Mouse (Mus musculus): ENCODE measurements around the gene Pla2g4e. TPM values are rescaled to one million over a fixed set of nuclear protein-coding genes. Genes with fewer than 3 reads are reported as not detected.

Pla2g4e gene
- total and polyA plus RNA-seq, 3 experiments, result 0.05 TPM; not detected in 2

GRCm38 (mm10) chr2:120128611-120129051 is 116.5 kb downstream of the Pla2g4e start:
- peaks cover 76% of the 10 kb centered on the region for H3K36me3 ChIP-seq (replicated peaks)
- no peaks in the 10 kb centered on the region for H3K9me3 ChIP-seq (replicated peaks)
- H3K4me1 ChIP-seq (ENCODE audit: insufficient read depth, low read depth, low read length), result no peaks in the 10 kb centered on the region
- no peak for ATAC-seq (ENCODE audit: extremely low read depth, insufficient number of reproducible peaks, low FRiP score, poor library complexity, severe bottlenecking)
- no peak for TF ChIP-seq POLR2AphosphoS5 (IDR thresholded peaks at IDR 0.05; ENCODE audit: insufficient replicate concordance, low read depth, low read length)
- no peak for TF ChIP-seq CTCF (IDR thresholded peaks at IDR 0.05; ENCODE audit: low read depth, low read length)
- TF ChIP-seq GATA2 (IDR thresholded peaks at IDR 0.05; ENCODE audit: borderline replicate concordance, low read depth, low read length), result no peak
- TF ChIP-seq GATA1 (IDR thresholded peaks at IDR 0.05; ENCODE audit: borderline replicate concordance, low read length), result no peak
- no peak for TF ChIP-seq TAL1 (conservative IDR thresholded peaks at IDR 0.05; ENCODE audit: low read depth, low read length)
- H3K4me3 ChIP-seq (ENCODE audit: low read depth, low read length), result no peak overlapping the region
- H3K27me3 ChIP-seq (ENCODE audit: insufficient read depth, low read length), result no peaks in the 10 kb centered on the region
- DNase-seq (ENCODE audit: low spot score), result no peak

- no peak for DNase-seq (ENCODE audit: low spot score)
- Histone ChIP-seq H3K4me3 (ENCODE audit: low read depth, low read length) (no peak overlapping the region), H3K4me1 (ENCODE audit: insufficient read depth, low read depth, low read length) (no peaks in the 10 kb centered on the region), H3K9me3 (replicated peaks) (no peaks in the 10 kb centered on the region), H3K36me3 (replicated peaks) (peaks cover 72% of the 10 kb centered on the region), H3K27me3 (ENCODE audit: insufficient read depth, low read length) (no peaks in the 10 kb centered on the region)
- TF ChIP-seq POLR2AphosphoS5 (IDR thresholded peaks at IDR 0.05; ENCODE audit: insufficient replicate concordance, low read depth, low read length), result no peak
- TF ChIP-seq GATA1 (IDR thresholded peaks at IDR 0.05; ENCODE audit: borderline replicate concordance, low read length), result no peak
- TF ChIP-seq CTCF (IDR thresholded peaks at IDR 0.05; ENCODE audit: low read depth, low read length), result no peak
- TF ChIP-seq TAL1 (conservative IDR thresholded peaks at IDR 0.05; ENCODE audit: low read depth, low read length), result no peak
- no peak for TF ChIP-seq GATA2 (IDR thresholded peaks at IDR 0.05; ENCODE audit: borderline replicate concordance, low read depth, low read length)
- ATAC-seq (ENCODE audit: extremely low read depth, insufficient number of reproducible peaks, low FRiP score, poor library complexity, severe bottlenecking), result no peak
Observed at GRCm38 (mm10) chr2:120128011-120128410, 117.1 kb downstream of the Pla2g4e start.

- H3K9me3 ChIP-seq (replicated peaks), result no peaks in the 10 kb centered on the region
- no peaks in the 10 kb centered on the region for H3K27me3 ChIP-seq (ENCODE audit: insufficient read depth, low read length)
- DNase-seq (ENCODE audit: low spot score) (no peak), ATAC-seq (ENCODE audit: extremely low read depth, insufficient number of reproducible peaks, low FRiP score, poor library complexity, severe bottlenecking) (no peak)
- no peaks in the 10 kb centered on the region for H3K4me1 ChIP-seq (ENCODE audit: insufficient read depth, low read depth, low read length)
- no peak overlapping the region for H3K4me3 ChIP-seq (ENCODE audit: low read depth, low read length)
- TF ChIP-seq CTCF (IDR thresholded peaks at IDR 0.05; ENCODE audit: low read depth, low read length), result no peak
- TF ChIP-seq GATA2 (IDR thresholded peaks at IDR 0.05; ENCODE audit: borderline replicate concordance, low read depth, low read length), result no peak
- TF ChIP-seq TAL1 (conservative IDR thresholded peaks at IDR 0.05; ENCODE audit: low read depth, low read length), result no peak
- no peak for TF ChIP-seq GATA1 (IDR thresholded peaks at IDR 0.05; ENCODE audit: borderline replicate concordance, low read length)
- TF ChIP-seq POLR2AphosphoS5 (IDR thresholded peaks at IDR 0.05; ENCODE audit: insufficient replicate concordance, low read depth, low read length), result no peak
- peaks cover 73% of the 10 kb centered on the region for H3K36me3 ChIP-seq (replicated peaks)
Observed at GRCm38 (mm10) chr2:120126901-120127300, 118.2 kb downstream of the Pla2g4e start.

- Histone ChIP-seq H3K9me3 (replicated peaks) (no peaks in the 10 kb centered on the region), H3K36me3 (replicated peaks) (peaks cover 72% of the 10 kb centered on the region), H3K27me3 (ENCODE audit: insufficient read depth, low read length) (no peaks in the 10 kb centered on the region), H3K4me3 (ENCODE audit: low read depth, low read length) (no peak overlapping the region), H3K4me1 (ENCODE audit: insufficient read depth, low read depth, low read length) (no peaks in the 10 kb centered on the region)
- ATAC-seq (ENCODE audit: extremely low read depth, insufficient number of reproducible peaks, low FRiP score, poor library complexity, severe bottlenecking) (no peak), DNase-seq (ENCODE audit: low spot score) (no peak)
- no peak for TF ChIP-seq GATA1 (IDR thresholded peaks at IDR 0.05; ENCODE audit: borderline replicate concordance, low read length)
- no peak for TF ChIP-seq CTCF (IDR thresholded peaks at IDR 0.05; ENCODE audit: low read depth, low read length)
- no peak for TF ChIP-seq POLR2AphosphoS5 (IDR thresholded peaks at IDR 0.05; ENCODE audit: insufficient replicate concordance, low read depth, low read length)
- no peak for TF ChIP-seq TAL1 (conservative IDR thresholded peaks at IDR 0.05; ENCODE audit: low read depth, low read length)
- TF ChIP-seq GATA2 (IDR thresholded peaks at IDR 0.05; ENCODE audit: borderline replicate concordance, low read depth, low read length), result no peak
Observed at GRCm38 (mm10) chr2:120126408-120126807, 118.7 kb downstream of the Pla2g4e start.

GRCm38 (mm10) chr2:120125461-120125860 is 119.7 kb downstream of the Pla2g4e start:
- no peak for ATAC-seq (ENCODE audit: extremely low read depth, insufficient number of reproducible peaks, low FRiP score, poor library complexity, severe bottlenecking)
- TF ChIP-seq GATA1 (IDR thresholded peaks at IDR 0.05; ENCODE audit: borderline replicate concordance, low read length), result no peak
- TF ChIP-seq GATA2 (IDR thresholded peaks at IDR 0.05; ENCODE audit: borderline replicate concordance, low read depth, low read length), result no peak
- TF ChIP-seq CTCF (IDR thresholded peaks at IDR 0.05; ENCODE audit: low read depth, low read length), result no peak
- TF ChIP-seq POLR2AphosphoS5 (IDR thresholded peaks at IDR 0.05; ENCODE audit: insufficient replicate concordance, low read depth, low read length), result no peak
- TF ChIP-seq TAL1 (conservative IDR thresholded peaks at IDR 0.05; ENCODE audit: low read depth, low read length), result no peak
- peaks cover 73% of the 10 kb centered on the region for H3K36me3 ChIP-seq (replicated peaks)
- no peak for DNase-seq (ENCODE audit: low spot score)
- H3K9me3 ChIP-seq (replicated peaks), result no peaks in the 10 kb centered on the region
- H3K4me3 ChIP-seq (ENCODE audit: low read depth, low read length), result no peak overlapping the region
- no peaks in the 10 kb centered on the region for H3K27me3 ChIP-seq (ENCODE audit: insufficient read depth, low read length)
- H3K4me1 ChIP-seq (ENCODE audit: insufficient read depth, low read depth, low read length), result no peaks in the 10 kb centered on the region

- H3K4me1 ChIP-seq (ENCODE audit: insufficient read depth, low read depth, low read length), result no peaks in the 10 kb centered on the region
- no peak overlapping the region for H3K4me3 ChIP-seq (ENCODE audit: low read depth, low read length)
- TF ChIP-seq GATA1 (IDR thresholded peaks at IDR 0.05; ENCODE audit: borderline replicate concordance, low read length) (no peak), TAL1 (conservative IDR thresholded peaks at IDR 0.05; ENCODE audit: low read depth, low read length) (no peak)
- H3K36me3 ChIP-seq (replicated peaks), result peaks cover 73% of the 10 kb centered on the region
- H3K9me3 ChIP-seq (replicated peaks), result no peaks in the 10 kb centered on the region
- no peak for ATAC-seq (ENCODE audit: extremely low read depth, insufficient number of reproducible peaks, low FRiP score, poor library complexity, severe bottlenecking)
- DNase-seq (ENCODE audit: low spot score), result no peak
- no peaks in the 10 kb centered on the region for H3K27me3 ChIP-seq (ENCODE audit: insufficient read depth, low read length)
Observed at GRCm38 (mm10) chr2:120124946-120125345, 120.2 kb downstream of the Pla2g4e start.
